Mouse (Mus musculus): Measurements from ENCODE around the gene Sub1. TPM values are rescaled to one million over a fixed set of nuclear protein-coding genes. Genes with fewer than 3 reads are reported as not detected.

The Sub1 gene
- polyA plus RNA-seq, 1 experiment from 2014 or later, result 671 TPM

- 56% methylated on average over 10 of the region's 10 CpGs for WGBS
- H3K9me3 ChIP-seq (ENCODE audit: low read depth, low read length), result no peaks in the 10 kb centered on the region
- no peak for DNase-seq
- H3K9ac ChIP-seq, result no peak overlapping the region
- no peak overlapping the region for H3K4me2 ChIP-seq
- no peaks in the 10 kb centered on the region for H3K36me3 ChIP-seq (ENCODE audit: insufficient read depth)
- H3K4me1 ChIP-seq (ENCODE audit: insufficient read depth), result no peaks in the 10 kb centered on the region
- TF ChIP-seq CTCF (IDR thresholded peaks at IDR 0.05; ENCODE audit: low read depth), result no peak
- H3K27me3 ChIP-seq (ENCODE audit: insufficient read depth, low read length), result no peaks in the 10 kb centered on the region
- H3K27ac ChIP-seq (ENCODE audit: low read depth), result no peak overlapping the region
- no peak for ATAC-seq (ENCODE audit: insufficient read depth)
- H3K4me3 ChIP-seq (ENCODE audit: low read depth, low read length), result no peak overlapping the region
Observed at GRCm38 (mm10) chr15:12025341-12025740, 28.6 kb upstream of the Sub1 start.

- Histone ChIP-seq H3K4me3 (ENCODE audit: low read depth, low read length) (no peak overlapping the region), H3K4me2 (peak overlapping the region; percentile 43; the same call in 1 of the 2 replicates), H3K36me3 (ENCODE audit: insufficient read depth) (no peaks in the 10 kb centered on the region), H3K27ac (ENCODE audit: low read depth) (no peak overlapping the region), H3K9ac (no peak overlapping the region), H3K9me3 (ENCODE audit: low read depth, low read length) (no peaks in the 10 kb centered on the region), H3K27me3 (ENCODE audit: insufficient read depth, low read length) (no peaks in the 10 kb centered on the region), H3K4me1 (ENCODE audit: insufficient read depth) (no peaks in the 10 kb centered on the region)
- ATAC-seq (ENCODE audit: insufficient read depth) (no peak), DNase-seq (peak; percentile 37)
- 19% methylated on average over 14 of the region's 14 CpGs for WGBS
- TF ChIP-seq CTCF (IDR thresholded peaks at IDR 0.05; ENCODE audit: low read depth), result no peak
Observed at GRCm38 (mm10) chr15:12024791-12025268, 28.0 kb upstream of the Sub1 start.

GRCm38 (mm10) chr15:12019443-12019842 is 22.7 kb upstream of the Sub1 start:
- H3K9ac ChIP-seq, result no peak overlapping the region
- H3K27ac ChIP-seq (ENCODE audit: low read depth), result no peak overlapping the region
- H3K4me2 ChIP-seq, result no peak overlapping the region
- no peaks in the 10 kb centered on the region for H3K36me3 ChIP-seq (ENCODE audit: insufficient read depth)
- 85% methylated on average over 14 of the region's 14 CpGs for WGBS
- no peaks in the 10 kb centered on the region for H3K4me1 ChIP-seq (ENCODE audit: insufficient read depth)
- no peaks in the 10 kb centered on the region for H3K9me3 ChIP-seq (ENCODE audit: low read depth, low read length)
- no peak for ATAC-seq (ENCODE audit: insufficient read depth)
- no peak for TF ChIP-seq CTCF (IDR thresholded peaks at IDR 0.05; ENCODE audit: low read depth)
- no peak overlapping the region for H3K4me3 ChIP-seq (ENCODE audit: low read depth, low read length)
- no peaks in the 10 kb centered on the region for H3K27me3 ChIP-seq (ENCODE audit: insufficient read depth, low read length)
- DNase-seq, result no peak

- 60% methylated on average over 6 of the region's 6 CpGs for WGBS
- TF ChIP-seq CTCF (IDR thresholded peaks at IDR 0.05; ENCODE audit: low read depth), result no peak
Observed at GRCm38 (mm10) chr15:12018428-12018757, 21.6 kb upstream of the Sub1 start.

GRCm38 (mm10) chr15:12017700-12018427 is 21.1 kb upstream of the Sub1 start:
- no peak for ATAC-seq (ENCODE audit: insufficient read depth)

More at GRCm38 (mm10) chr15:12018428-12018757, 21.6 kb upstream of the Sub1 start:
- H3K9me3 ChIP-seq (ENCODE audit: low read depth, low read length), result no peaks in the 10 kb centered on the region
- H3K27ac ChIP-seq (ENCODE audit: low read depth), result no peak overlapping the region
- no peak overlapping the region for H3K4me3 ChIP-seq (ENCODE audit: low read depth, low read length)
- ATAC-seq (ENCODE audit: insufficient read depth) (no peak), DNase-seq (no peak)
- no peaks in the 10 kb centered on the region for H3K4me1 ChIP-seq (ENCODE audit: insufficient read depth)
- H3K9ac ChIP-seq, result no peak overlapping the region
- H3K36me3 ChIP-seq (ENCODE audit: insufficient read depth), result no peaks in the 10 kb centered on the region
- H3K27me3 ChIP-seq (ENCODE audit: insufficient read depth, low read length), result no peaks in the 10 kb centered on the region
- no peak overlapping the region for H3K4me2 ChIP-seq

GRCm38 (mm10) chr15:12014197-12014905 is 17.6 kb upstream of the Sub1 start:
- no peak for DNase-seq
- Histone ChIP-seq H3K27ac (ENCODE audit: low read depth) (no peak overlapping the region), H3K4me1 (ENCODE audit: insufficient read depth) (no peaks in the 10 kb centered on the region), H3K4me2 (no peak overlapping the region), H3K9me3 (ENCODE audit: low read depth, low read length) (no peaks in the 10 kb centered on the region), H3K36me3 (ENCODE audit: insufficient read depth) (no peaks in the 10 kb centered on the region), H3K9ac (no peak overlapping the region), H3K27me3 (ENCODE audit: insufficient read depth, low read length) (no peaks in the 10 kb centered on the region), H3K4me3 (ENCODE audit: low read depth, low read length) (no peak overlapping the region)
- TF ChIP-seq CTCF (IDR thresholded peaks at IDR 0.05; ENCODE audit: low read depth), result no peak
- no peak for ATAC-seq (ENCODE audit: insufficient read depth)
- WGBS, result 70% methylated on average over 5 of the region's 5 CpGs

More at GRCm38 (mm10) chr15:12017700-12018427, 21.1 kb upstream of the Sub1 start:
- no peaks in the 10 kb centered on the region for H3K4me1 ChIP-seq (ENCODE audit: insufficient read depth)
- H3K9me3 ChIP-seq (ENCODE audit: low read depth, low read length), result no peaks in the 10 kb centered on the region
- TF ChIP-seq CTCF (IDR thresholded peaks at IDR 0.05; ENCODE audit: low read depth), result no peak
- no peak for DNase-seq
- no peaks in the 10 kb centered on the region for H3K27me3 ChIP-seq (ENCODE audit: insufficient read depth, low read length)
- no peak overlapping the region for H3K4me2 ChIP-seq
- H3K27ac ChIP-seq (ENCODE audit: low read depth), result no peak overlapping the region
- no peaks in the 10 kb centered on the region for H3K36me3 ChIP-seq (ENCODE audit: insufficient read depth)
- H3K4me3 ChIP-seq (ENCODE audit: low read depth, low read length), result no peak overlapping the region
- WGBS, result 30% methylated on average over 12 of the region's 13 CpGs
- H3K9ac ChIP-seq, result no peak overlapping the region

GRCm38 (mm10) chr15:12013532-12014196 is 16.9 kb upstream of the Sub1 start:
- no peak for ATAC-seq (ENCODE audit: insufficient read depth)
- 67% methylated on average over 6 of the region's 6 CpGs for WGBS
- no peak overlapping the region for H3K4me3 ChIP-seq (ENCODE audit: low read depth, low read length)

More at GRCm38 (mm10) chr15:12013532-12014196, 16.9 kb upstream of the Sub1 start:
- TF ChIP-seq CTCF (IDR thresholded peaks at IDR 0.05; ENCODE audit: low read depth), result no peak
- Histone ChIP-seq H3K4me1 (ENCODE audit: insufficient read depth) (no peaks in the 10 kb centered on the region), H3K4me2 (no peak overlapping the region), H3K27me3 (ENCODE audit: insufficient read depth, low read length) (no peaks in the 10 kb centered on the region), H3K36me3 (ENCODE audit: insufficient read depth) (no peaks in the 10 kb centered on the region), H3K9me3 (ENCODE audit: low read depth, low read length) (no peaks in the 10 kb centered on the region), H3K27ac (ENCODE audit: low read depth) (no peak overlapping the region), H3K9ac (no peak overlapping the region)
- no peak for DNase-seq
